Mouse (Mus musculus) large intestine, adult 2 months (tissue): ENCODE results near the gene Cyp1a1. TPM values are rescaled to one million over a fixed set of nuclear protein-coding genes. Genes with fewer than 3 reads are reported as not detected.

Experiments
- DNase-seq: peaks from one replicate; pipeline ENCODE4 v3.0.0-alpha.2; 2012; ENCODE audit warnings: low read depth, low spot score
- WGBS: fragments of 180-500 bp; shearing (Covaris S2); methylation state at CpG from one replicate; pipeline ENCODE4 v1.1.7; 2018; 5-methylcytosine and 5-hydroxymethylcytosine counted together
- polyA plus RNA-seq: library from polyadenylated mRNA; depleted of rRNA; stranded (reverse); fragments of >200 nt; gene quantifications from 2 replicates; pipeline ENCODE4 v1.2.3, GENCODE M21; 2012; rRNA removed

Gene Cyp1a1
- polyA plus RNA-seq, 1 experiment = 0.04 TPM

GRCm38 (mm10) chr9:57748831-57749230, 61.1 kb downstream of the Cyp1a1 start:
- DNase-seq = no peak
- 18% methylated on average over 1 of the region's 1 CpGs for WGBS

GRCm38 (mm10) chr9:57750901-57751300, 63.2 kb downstream of the Cyp1a1 start:
- WGBS = 79% methylated on average over 7 of the region's 7 CpGs
- DNase-seq = no peak

Other genes starting within 250 kb of the Cyp1a1 start
- gene Ppcdc, start 247.8 kb upstream of the Cyp1a1 start, polyA plus RNA-seq = 24.0 and 26.8 TPM in 2 replicates
- gene Scamp5, start 219.9 kb upstream of the Cyp1a1 start, polyA plus RNA-seq = 52.3 and 115 TPM in 2 replicates
- 1.5 and 1.6 TPM in 2 replicates for gene Rpp25, start 183.9 kb upstream of the Cyp1a1 start, polyA plus RNA-seq
- gene Cox5a, start 166.7 kb upstream of the Cyp1a1 start, polyA plus RNA-seq = 594 and 647 TPM in 2 replicates
- gene Fam219b, start 150.4 kb upstream of the Cyp1a1 start, polyA plus RNA-seq = 3.0 and 4.0 TPM in 2 replicates
- 160 and 177 TPM in 2 replicates for gene Mpi, start 135.2 kb upstream of the Cyp1a1 start, polyA plus RNA-seq
- gene Scamp2, start 127.0 kb upstream of the Cyp1a1 start, polyA plus RNA-seq = 218 and 247 TPM in 2 replicates
- gene Ulk3, start 98.5 kb upstream of the Cyp1a1 start, polyA plus RNA-seq = 17.1 and 26.9 TPM in 2 replicates
- gene Cplx3, start 81.6 kb upstream of the Cyp1a1 start, polyA plus RNA-seq = not detected in 2 replicates
- gene Lman1l, start 67.2 kb upstream of the Cyp1a1 start, polyA plus RNA-seq = 0.07 TPM in 1 of 2 replicates, not detected in the other
- 73.0 and 75.0 TPM in 2 replicates for gene Csk, start 34.3 kb upstream of the Cyp1a1 start, polyA plus RNA-seq
- gene Cyp1a2, start 4.2 kb upstream of the Cyp1a1 start, polyA plus RNA-seq = not detected in 2 replicates
- 10.1 and 11.6 TPM in 2 replicates for gene Edc3, start 20.6 kb downstream of the Cyp1a1 start, polyA plus RNA-seq
- 84.3 and 90.5 TPM in 2 replicates for gene Clk3, start 77.9 kb downstream of the Cyp1a1 start, polyA plus RNA-seq
- 6.5 and 10.4 TPM in 2 replicates for gene Arid3b, start 148.9 kb downstream of the Cyp1a1 start, polyA plus RNA-seq
- 84.7 and 93.7 TPM in 2 replicates for gene Ubl7, start 223.1 kb downstream of the Cyp1a1 start, polyA plus RNA-seq